In the genomic region with DNA sequence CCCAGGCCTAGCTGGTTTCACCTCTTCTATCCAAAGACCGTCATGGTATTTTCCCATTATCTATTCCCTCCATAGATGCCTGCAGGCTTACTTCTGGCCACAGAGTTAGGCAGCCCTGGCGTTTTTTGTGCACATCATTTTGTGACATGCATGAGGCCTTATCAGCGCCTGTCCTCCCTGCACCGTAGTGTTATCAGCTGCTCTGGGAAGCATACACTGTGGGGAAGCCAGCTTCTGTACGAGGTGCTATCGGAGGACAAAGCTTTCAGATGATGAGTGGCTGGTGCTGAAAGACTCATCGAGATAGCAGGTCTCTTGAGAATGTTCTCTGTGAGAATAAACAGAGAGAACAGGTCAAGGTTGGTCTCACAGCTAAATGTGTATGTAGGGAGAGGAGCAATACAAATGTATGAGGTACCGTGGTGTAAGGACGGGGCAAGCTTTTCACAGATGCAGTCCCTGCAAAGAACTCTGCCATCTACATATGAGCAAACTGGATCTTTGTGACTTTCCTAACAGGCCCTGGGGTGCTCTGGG, we compare ENCODE assay signal across 24 mouse cellular contexts.
A peak's percentile ranks its signal among the peaks of the same experiment; 100 is the strongest.
DNase-seq lines count a peak whose midpoint lies in the region; ATAC-seq and TF ChIP-seq lines count a peak whose summit lies in the region.
"Had no signal": no experiment of that assay in that cellular context is flagged by ENCODE, and none has a peak within 500 bp of the region (broad histone marks: within the 10 kb centered on the region; RNA-seq: fewer than 3 reads in every experiment).

No protein-coding gene starts in this region.

- no peak for TF ChIP-seq CTCF in liver, postnatal 0 days (IDR thresholded peaks at IDR 0.05; ENCODE audit: low read depth)

- 0 out of 2 replicates have a peak overlapping the region, but pooled peaks have one; percentile 6 for H3K4me2 ChIP-seq in heart, embryonic 14.5 days (ENCODE audit: low read length)
- H3K4me2 ChIP-seq in liver, embryonic 11.5 days = no peak overlapping the region
- H3K4me2 ChIP-seq in liver, postnatal 0 days (ENCODE audit: low read depth, low read length) = no peak overlapping the region
- H3K4me2 ChIP-seq: embryonic facial prominence, embryonic 15.5 days; hindbrain, embryonic 12.5 days had no signal

- 19% methylated on average over 9 of the region's 9 CpGs for WGBS in heart, embryonic 10.5 days
- 8% methylated on average over 9 of the region's 9 CpGs for WGBS in heart, embryonic 14.5 days
- 38% methylated on average over 9 of the region's 9 CpGs for WGBS in liver, embryonic 11.5 days
- 61% methylated on average over 9 of the region's 9 CpGs for WGBS in liver, postnatal 0 days (ENCODE audit: insufficient replicate concordance)

- intact Hi-C loops in heart, postnatal 10 days (cut with DNase I) = no loop called here

- peaks cover 24% of the 10 kb centered on the region for H3K27me3 ChIP-seq in heart, embryonic 10.5 days (ENCODE audit: insufficient read depth, poor library complexity, severe bottlenecking)
- H3K27me3 ChIP-seq in heart, embryonic 14.5 days (ENCODE audit: control insufficient read depth, insufficient read depth, low read length) = 0 out of 2 replicates have a peak, but pooled peaks cover 2% of the 10 kb centered on the region
- H3K27me3 ChIP-seq in liver, embryonic 11.5 days (replicated peaks; ENCODE audit: control insufficient read depth, insufficient read depth, low read length) = no peaks in the 10 kb centered on the region
- no peaks in the 10 kb centered on the region for H3K27me3 ChIP-seq in liver, postnatal 0 days (ENCODE audit: insufficient read depth, low read length)
- H3K27me3 ChIP-seq: CH12.LX; embryonic facial prominence, embryonic 15.5 days; hindbrain, embryonic 12.5 days; Patski had no signal

- no peaks in the 10 kb centered on the region for H3K36me3 ChIP-seq in heart, embryonic 10.5 days
- no peaks in the 10 kb centered on the region for H3K36me3 ChIP-seq in heart, embryonic 14.5 days (ENCODE audit: control insufficient read depth, insufficient read depth, low read length)
- no peaks in the 10 kb centered on the region for H3K36me3 ChIP-seq in liver, embryonic 11.5 days (ENCODE audit: control insufficient read depth, insufficient read depth, low read length)
- no peaks in the 10 kb centered on the region for H3K36me3 ChIP-seq in liver, postnatal 0 days (replicated peaks; ENCODE audit: insufficient read depth, low read length)
- H3K36me3 ChIP-seq: embryonic facial prominence, embryonic 15.5 days; forebrain, embryonic 10.5 days; hindbrain, embryonic 12.5 days had no signal

- peak; percentile 83 for DNase-seq in heart, embryonic 10.5 days (ENCODE audit: low spot score)
- DNase-seq in heart, adult 18-20 months = no peak
- DNase-seq in heart, postnatal 10 days = no peak
- no peak for DNase-seq in liver, embryonic 11.5 days (ENCODE audit: low spot score)
- DNase-seq in liver, postnatal 0 days = no peak
- DNase-seq in natural killer cell, adult 2 months (ENCODE audit: low spot score in 2 of 2) = no peak
- DNase-seq: adrenal gland, postnatal 14 days; cerebellum, adult 11-12 months; cerebellum, adult 9-10 months; cerebellum, postnatal 36 days; gastrocnemius, adult 2 months; gastrocnemius, postnatal 25 days had no signal

- no peaks in the 10 kb centered on the region for H3K9me3 ChIP-seq in heart, embryonic 10.5 days
- H3K9me3 ChIP-seq in heart, embryonic 14.5 days (ENCODE audit: control insufficient read depth, low read length) = no peaks in the 10 kb centered on the region
- H3K9me3 ChIP-seq in liver, embryonic 11.5 days (ENCODE audit: control insufficient read depth, low read length) = no peaks in the 10 kb centered on the region
- no peaks in the 10 kb centered on the region for H3K9me3 ChIP-seq in liver, postnatal 0 days (ENCODE audit: low read length)
- H3K9me3 ChIP-seq: embryonic facial prominence, embryonic 15.5 days; forebrain, embryonic 10.5 days; hindbrain, embryonic 12.5 days had no signal

- peak; percentile 65 for ATAC-seq in heart, embryonic 14.5 days (ENCODE audit: insufficient number of reproducible peaks, insufficient read depth, low FRiP score, low read depth)
- peak; percentile 45; the same call in 1 of the 2 replicates for ATAC-seq in liver, embryonic 11.5 days (replicated peaks; ENCODE audit: low FRiP score)
- no peak for ATAC-seq in liver, postnatal 0 days
- ATAC-seq: activated CD4-positive, CD25-positive, alpha-beta regulatory T cell, adult 4 months; forebrain, embryonic 14.5 days; hindbrain, embryonic 16.5 days; inflammation-experienced regulatory T-cells, adult 6 months; intestine, postnatal 0 days; Patski had no signal

- no peak overlapping the region for H3K9ac ChIP-seq in heart, embryonic 14.5 days (ENCODE audit: low read length)
- H3K9ac ChIP-seq in liver, embryonic 11.5 days (ENCODE audit: low read depth, low read length) = no peak overlapping the region
- H3K9ac ChIP-seq in liver, postnatal 0 days (replicated peaks) = no peak overlapping the region
- H3K9ac ChIP-seq: embryonic facial prominence, embryonic 15.5 days; hindbrain, embryonic 12.5 days had no signal

- no peak for TF ChIP-seq EP300 in liver, postnatal 0 days (IDR thresholded peaks at IDR 0.05; ENCODE audit: low read depth)

- peaks cover 27% of the 10 kb centered on the region for H3K4me1 ChIP-seq in heart, embryonic 10.5 days
- H3K4me1 ChIP-seq in heart, embryonic 14.5 days (ENCODE audit: control insufficient read depth in 2 of 2, insufficient read depth in 2 of 2, low read length in 2 of 2) = peaks cover 12 to 16% of the 10 kb centered on the region in 2 experiments; a peak in 3 of 4 replicates
- H3K4me1 ChIP-seq in liver, embryonic 11.5 days (replicated peaks; ENCODE audit: control insufficient read depth, insufficient read depth, low read length) = no peaks in the 10 kb centered on the region
- no peaks in the 10 kb centered on the region for H3K4me1 ChIP-seq in liver, postnatal 0 days (ENCODE audit: insufficient read depth)
- H3K4me1 ChIP-seq: embryonic facial prominence, embryonic 15.5 days; hindbrain, embryonic 12.5 days had no signal

- H3K4me3 ChIP-seq in heart, embryonic 10.5 days = no peak overlapping the region
- no peak overlapping the region for H3K4me3 ChIP-seq in heart, embryonic 14.5 days (ENCODE audit: control insufficient read depth in 1 of 2, insufficient read depth in 1 of 2, low read depth in 1 of 2, low read length in 2 of 2)
- no peak overlapping the region for H3K4me3 ChIP-seq in liver, embryonic 11.5 days (ENCODE audit: low read depth, low read length)
- no peak overlapping the region for H3K4me3 ChIP-seq in liver, postnatal 0 days (ENCODE audit: low read depth, low read length)
- H3K4me3 ChIP-seq: embryonic facial prominence, embryonic 15.5 days; erythroblast, embryonic 14.5 days; forebrain, embryonic 10.5 days; gastrocnemius, adult 2 months; hindbrain, embryonic 12.5 days had no signal

- H3K27ac ChIP-seq in heart, embryonic 10.5 days = peak overlapping the region; percentile 56; the same call in 1 of the 2 replicates
- H3K27ac ChIP-seq in heart, embryonic 14.5 days (replicated peaks in 1 of 2; ENCODE audit: control insufficient read depth in 1 of 2, insufficient read depth in 1 of 2, low read depth in 2 of 2, low read length in 2 of 2) = peak overlapping the region; percentile 25 to 46
- no peak overlapping the region for H3K27ac ChIP-seq in liver, embryonic 11.5 days (ENCODE audit: low read depth, low read length)
- H3K27ac ChIP-seq in liver, postnatal 0 days (ENCODE audit: low read depth) = no peak overlapping the region
- H3K27ac ChIP-seq: embryonic facial prominence, embryonic 15.5 days; forebrain, embryonic 10.5 days; gastrocnemius, adult 2 months; hindbrain, embryonic 12.5 days had no signal

Comparison
In these comparisons a context has a peak if more than half of its experiments do, and no peak if none do; other contexts are left out.
1. H3K27ac ChIP-seq: peak in heart, embryonic 10.5 days (single experiment) and heart, embryonic 14.5 days (2 of 2); none in liver, embryonic 11.5 days (single experiment) and liver, postnatal 0 days (single experiment).